Mouse (Mus musculus) neural tube, embryonic 10.5 days (tissue): ENCODE results near the gene Amd1.

Source experiments
- DNase-seq: peaks from one replicate; pipeline ENCODE4 v3.0.0-alpha.2; 2017; ENCODE audit warnings: low spot score; ENCODE audit errors: extremely low spot score

Gene Amd1

GRCm38 (mm10) chr10:40301181-40302075, 558 bp downstream of the Amd1 start:
- peak; percentile 72 for DNase-seq

- DNase-seq = peak; percentile 87
Observed at GRCm38 (mm10) chr10:40300648-40301171, 1.3 kb downstream of the Amd1 start.

GRCm38 (mm10) chr10:40292640-40293039, 9.3 kb downstream of the Amd1 start:
- DNase-seq = no peak

GRCm38 (mm10) chr10:40286767-40287166, 15.2 kb downstream of the Amd1 start:
- no peak for DNase-seq

GRCm38 (mm10) chr10:40285571-40285970, 16.4 kb downstream of the Amd1 start:
- no peak for DNase-seq

GRCm38 (mm10) chr10:40284997-40285396, 17.0 kb downstream of the Amd1 start:
- no peak for DNase-seq

GRCm38 (mm10) chr10:40284179-40284831, 17.7 kb downstream of the Amd1 start:
- DNase-seq = no peak

DNA sequence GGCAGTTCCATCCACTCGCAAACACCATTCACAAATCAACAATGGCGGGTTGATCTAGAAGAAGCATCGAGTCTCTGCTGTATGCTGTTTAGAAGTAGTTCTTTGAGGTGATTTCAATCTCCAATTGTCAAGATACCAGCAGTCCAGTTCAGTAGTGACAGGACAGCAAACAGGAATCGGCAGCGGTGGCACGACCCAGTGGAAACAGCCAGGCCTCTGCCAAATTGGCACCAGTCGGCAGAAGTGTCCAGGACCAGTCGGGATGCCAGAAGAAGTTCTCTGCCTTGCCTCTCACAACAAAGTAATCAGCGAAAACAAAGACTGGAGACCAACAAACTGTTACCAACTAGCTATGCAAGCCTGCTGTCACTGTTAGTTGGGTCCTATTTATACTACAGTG, 18.4 kb downstream of the Amd1 start:
- DNase-seq = no peak

DNA sequence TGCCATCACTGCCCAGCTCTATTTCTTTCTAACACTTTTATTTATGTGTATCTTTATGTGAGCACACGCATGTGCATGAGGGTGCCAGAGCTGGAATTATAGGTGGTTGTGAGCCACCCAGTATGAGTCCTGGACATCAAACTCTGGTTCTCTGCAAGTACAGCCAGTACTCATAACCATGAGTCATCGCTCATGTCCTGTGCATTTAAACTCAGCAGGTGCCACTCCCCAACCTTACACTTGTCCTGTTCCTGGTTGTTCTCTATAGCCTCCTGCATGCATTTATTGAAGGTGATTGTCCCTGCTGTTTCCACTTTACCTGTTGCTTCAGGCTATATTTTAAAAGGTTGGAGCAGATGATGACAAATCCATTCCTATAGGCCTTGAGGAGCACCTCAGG, 20.4 kb downstream of the Amd1 start:
- no peak for DNase-seq

DNA sequence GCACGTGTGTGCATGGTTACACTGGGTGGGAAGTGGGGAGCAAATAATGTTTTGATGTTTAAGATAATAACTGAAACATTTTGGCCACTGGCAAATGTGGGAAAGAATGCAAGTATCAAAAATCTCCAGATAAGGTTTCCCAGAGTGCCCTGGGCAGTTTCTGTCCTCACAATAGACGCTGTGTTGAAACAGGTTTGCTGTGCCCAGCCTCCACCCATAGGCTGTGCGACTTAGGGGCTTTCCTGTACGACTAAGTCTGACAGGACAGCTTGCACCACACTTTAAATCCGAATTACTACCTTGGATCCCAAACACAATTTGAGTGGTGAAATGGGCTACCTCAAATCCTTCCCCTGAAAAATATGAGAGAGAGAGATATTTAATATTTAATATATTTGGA, 23.7 kb downstream of the Amd1 start:
- no peak for DNase-seq

- no peak for DNase-seq
Observed at GRCm38 (mm10) chr10:40275991-40276390, 26.0 kb downstream of the Amd1 start.

- DNase-seq = no peak
Observed at GRCm38 (mm10) chr10:40273938-40274337, 28.0 kb downstream of the Amd1 start.

DNA sequence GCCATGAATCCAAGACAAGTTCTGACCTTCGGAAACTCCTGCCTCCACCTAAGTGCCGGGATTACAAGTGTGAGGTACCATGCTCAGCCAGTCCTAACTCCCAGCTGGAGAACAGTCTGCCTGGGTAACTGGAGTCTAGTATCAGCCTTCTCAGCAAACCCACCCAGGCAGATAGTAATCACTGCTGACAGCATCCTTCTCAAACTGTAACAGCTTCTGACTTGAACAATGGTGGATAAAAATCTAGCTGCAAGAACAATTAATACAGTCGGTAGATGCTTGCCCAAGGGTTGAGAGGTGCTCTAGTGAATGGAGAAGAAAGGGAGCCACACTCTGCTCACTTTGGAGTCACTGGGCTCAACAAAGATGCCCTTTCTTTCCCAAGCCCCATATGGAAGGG, 30.8 kb downstream of the Amd1 start:
- DNase-seq = no peak

DNA sequence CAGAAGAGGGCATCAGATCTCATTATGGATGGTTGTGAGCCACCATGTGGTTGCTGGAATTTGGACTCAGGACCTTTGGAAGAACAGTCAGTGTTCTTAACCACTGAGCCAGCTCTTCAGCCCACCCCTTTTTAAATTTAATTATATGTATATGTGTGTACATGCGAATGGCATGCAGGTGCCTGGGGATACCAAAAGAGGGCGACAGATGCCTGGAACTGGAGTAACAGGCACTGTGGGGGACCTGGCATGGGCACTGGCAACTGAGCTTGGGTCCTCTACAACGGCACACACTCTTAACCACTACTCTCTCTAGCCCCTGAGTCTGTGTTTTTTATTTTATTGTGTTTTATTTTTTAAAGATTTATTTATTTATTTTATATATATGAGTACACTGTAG, 37.1 kb downstream of the Amd1 start:
- no peak for DNase-seq

DNA sequence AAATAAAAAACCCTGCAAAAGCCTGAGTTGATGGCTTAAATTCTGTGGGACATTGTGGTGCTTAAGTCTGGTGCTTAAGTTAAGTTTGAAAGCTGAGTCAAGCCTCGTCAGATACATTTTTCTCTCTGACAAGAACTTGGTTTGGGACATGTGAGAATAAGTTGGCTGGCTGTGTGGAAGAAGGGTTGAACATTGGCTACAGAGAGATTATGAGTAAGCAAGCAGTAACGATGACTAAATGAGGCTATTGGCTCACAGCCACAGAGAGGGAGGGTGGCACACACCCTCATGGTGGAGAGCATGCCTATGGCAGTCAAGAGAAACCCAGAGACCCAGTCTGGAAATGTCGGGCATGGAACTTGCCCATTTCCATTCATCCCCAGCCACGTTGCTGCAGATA, 38.3 kb downstream of the Amd1 start:
- no peak for DNase-seq

- no peak for DNase-seq
Observed at GRCm38 (mm10) chr10:40262200-40262599, 39.8 kb downstream of the Amd1 start.

DNA sequence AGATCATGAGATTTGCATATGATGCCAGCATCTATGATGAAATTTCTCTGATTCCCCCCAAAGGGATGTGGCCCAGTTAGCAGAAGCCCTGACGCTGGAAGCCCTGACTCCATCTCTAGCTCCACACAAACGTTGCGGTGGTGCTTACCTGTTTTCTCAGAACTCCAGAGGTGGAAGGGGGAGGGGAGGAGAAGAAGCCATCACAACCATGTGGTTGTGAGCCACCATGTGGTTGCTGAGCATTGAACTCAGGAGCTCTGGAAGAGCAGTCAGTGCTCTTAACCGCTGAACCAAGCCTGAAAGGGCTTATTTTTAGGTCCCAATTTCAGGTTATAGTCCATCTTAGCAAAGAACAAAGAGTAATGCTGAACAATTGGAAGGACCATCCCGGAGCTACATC, 41.7 kb downstream of the Amd1 start:
- DNase-seq = no peak

DNA sequence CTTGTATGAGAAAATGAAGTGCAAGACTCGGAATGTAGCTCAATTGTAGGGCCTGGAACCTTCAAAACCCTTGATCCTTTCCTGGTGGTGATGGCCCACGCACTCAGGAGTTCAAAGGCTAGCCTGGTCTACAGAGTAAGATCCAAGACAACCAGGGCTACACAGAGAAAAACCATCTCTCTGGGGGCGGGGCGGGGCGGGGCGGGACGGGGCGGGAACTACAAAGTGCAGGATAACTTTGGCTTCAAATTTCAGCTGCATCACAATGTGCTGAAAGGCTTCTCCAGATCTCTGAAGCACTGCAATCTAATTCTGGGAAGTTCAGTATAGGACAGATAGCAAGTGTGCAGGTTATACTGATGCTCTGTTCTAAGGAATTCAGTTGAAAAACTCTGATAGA, 42.4 kb downstream of the Amd1 start:
- DNase-seq = no peak

DNA sequence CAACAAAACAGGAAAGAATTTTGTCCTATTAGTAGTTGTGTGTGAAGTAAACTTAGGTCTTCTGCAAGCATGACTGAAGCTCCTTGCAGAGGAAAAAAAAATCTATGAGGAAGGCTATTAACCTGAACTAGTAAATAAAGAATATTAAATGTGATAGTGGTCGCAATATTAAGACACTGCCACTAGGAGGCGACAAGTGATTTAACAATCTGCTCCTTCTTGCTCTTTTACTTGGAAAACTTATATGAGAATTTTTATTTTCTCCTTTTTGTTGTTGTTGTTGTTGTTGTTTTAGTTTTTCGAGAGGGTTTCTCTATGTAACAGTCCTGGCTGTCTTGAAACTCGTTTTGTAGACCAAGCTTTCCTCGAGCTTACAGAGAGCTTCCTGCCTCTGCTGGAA, 43.0 kb downstream of the Amd1 start:
- DNase-seq = no peak

DNA sequence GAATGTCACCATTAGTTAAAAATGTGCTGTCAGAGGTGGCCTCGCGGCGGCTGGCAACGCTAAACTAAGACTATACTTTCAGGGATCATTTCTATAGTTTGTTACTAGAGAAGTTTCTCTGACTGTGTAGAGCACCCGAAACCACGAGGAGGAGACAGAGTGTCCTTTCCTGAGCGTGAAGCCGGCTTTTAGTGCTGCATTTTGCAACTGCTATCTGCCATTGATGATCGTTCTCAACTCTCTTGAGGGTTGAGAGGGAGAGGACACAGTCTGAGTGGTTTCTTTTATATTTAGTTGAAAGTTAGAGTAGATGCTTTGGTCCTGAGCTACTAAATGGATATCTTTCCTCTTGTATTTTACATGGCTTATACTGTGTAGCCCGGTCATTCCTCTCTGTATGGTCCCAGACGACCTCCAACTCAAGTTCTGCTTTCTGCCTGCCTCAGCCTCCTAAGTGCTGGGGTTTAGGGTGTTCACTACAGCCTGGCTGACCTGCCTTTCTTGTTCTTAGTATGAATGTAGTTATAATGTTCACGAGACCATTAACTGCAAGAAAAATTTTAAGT, 43.5 kb downstream of the Amd1 start:
- DNase-seq = peak; percentile 86

- peak; percentile 95 for DNase-seq
Observed at GRCm38 (mm10) chr10:40257414-40258255, 44.4 kb downstream of the Amd1 start, which contains the start of gene Gtf3c6. TSS of gene Gtf3c6 (minus strand) at chr10:40258108.
